Mouse (Mus musculus): Measurements from ENCODE around the gene Rasgrp2.

Gene Rasgrp2

GRCm38 (mm10) chr19:6382323-6382924 is 16.7 kb upstream of the Rasgrp2 start:
- no peak for DNase-seq (ENCODE audit: low spot score)

- no peak for DNase-seq (ENCODE audit: low spot score)
These were observed 15.7 kb upstream of the Rasgrp2 start for GRCm38 (mm10) chr19:6383470-6383869.

GRCm38 (mm10) chr19:6384128-6384527 is 15.0 kb upstream of the Rasgrp2 start, which contains the start of gene Pygm:
TSS of gene Pygm (plus strand) at chr19:6384399.
- DNase-seq (ENCODE audit: low spot score) = peak; percentile 40

GRCm38 (mm10) chr19:6384954-6385353 is 14.2 kb upstream of the Rasgrp2 start:
- no peak for DNase-seq (ENCODE audit: low spot score)

- no peak for DNase-seq (ENCODE audit: low spot score)
These were observed 13.7 kb upstream of the Rasgrp2 start for GRCm38 (mm10) chr19:6385419-6385818.

- no peak for DNase-seq (ENCODE audit: low spot score)
These were observed 13.3 kb upstream of the Rasgrp2 start for GRCm38 (mm10) chr19:6385821-6386220.

- DNase-seq (ENCODE audit: low spot score) = no peak
These were observed 12.9 kb upstream of the Rasgrp2 start for GRCm38 (mm10) chr19:6386234-6386633.

GRCm38 (mm10) chr19:6388006-6388405 is 11.1 kb upstream of the Rasgrp2 start:
- no peak for DNase-seq (ENCODE audit: low spot score)

- DNase-seq (ENCODE audit: low spot score) = peak; percentile 54
These were observed 9.3 kb upstream of the Rasgrp2 start for GRCm38 (mm10) chr19:6389803-6390202.

GRCm38 (mm10) chr19:6390251-6390650 is 8.9 kb upstream of the Rasgrp2 start:
- DNase-seq (ENCODE audit: low spot score) = no peak

GRCm38 (mm10) chr19:6392743-6393393 is 6.3 kb upstream of the Rasgrp2 start:
- DNase-seq (ENCODE audit: low spot score) = no peak

GRCm38 (mm10) chr19:6393637-6394036 is 5.5 kb upstream of the Rasgrp2 start:
- DNase-seq (ENCODE audit: low spot score) = no peak

GRCm38 (mm10) chr19:6396237-6396636 is 2.9 kb upstream of the Rasgrp2 start:
- no peak for DNase-seq (ENCODE audit: low spot score)

GRCm38 (mm10) chr19:6397582-6398249 is 1.4 kb upstream of the Rasgrp2 start:
- no peak for DNase-seq (ENCODE audit: low spot score)

- DNase-seq (ENCODE audit: low spot score) = peak; percentile 76
These were observed 474 bp upstream of the Rasgrp2 start for GRCm38 (mm10) chr19:6398447-6399284.

- DNase-seq (ENCODE audit: low spot score) = peak; percentile 40
These were observed 1.3 kb downstream of the Rasgrp2 start for GRCm38 (mm10) chr19:6400096-6401086.

- peak; percentile 75 for DNase-seq (ENCODE audit: low spot score)
These were observed 2.1 kb downstream of the Rasgrp2 start for GRCm38 (mm10) chr19:6401131-6401815.

- no peak for DNase-seq (ENCODE audit: low spot score)
These were observed 2.8 kb downstream of the Rasgrp2 start for GRCm38 (mm10) chr19:6401951-6402350.

- DNase-seq (ENCODE audit: low spot score) = no peak
These were observed 4.7 kb downstream of the Rasgrp2 start for GRCm38 (mm10) chr19:6403869-6404268.

- DNase-seq (ENCODE audit: low spot score) = no peak
These were observed 6.3 kb downstream of the Rasgrp2 start for GRCm38 (mm10) chr19:6405433-6405832.

All from embryo, embryonic 10.5 days (tissue).